Mouse (Mus musculus) heart, postnatal 4 days (tissue): ENCODE measurements around the gene Fam166b. TPM values are rescaled to one million over a fixed set of nuclear protein-coding genes. Genes with fewer than 3 reads are reported as not detected.

Source experiments
- DNase-seq: peaks from one replicate; pipeline ENCODE4 v3.0.0; 2021
- total RNA-seq, 2 experiments: library from RNA; stranded (reverse); gene quantifications; 2 replicates each; pipeline ENCODE4 v1.2.3; 2021

Fam166b gene
- total RNA-seq: not detected

- DNase-seq: peak; percentile 51
These were observed at the start of gene Fam166b for GRCm38 (mm10) chr4:43428946-43429345. Gene Fam166b (minus strand): TSS chr4:43429134.

GRCm38 (mm10) chr4:43478534-43478858, 49.6 kb upstream of the Fam166b start:
- no peak for DNase-seq

GRCm38 (mm10) chr4:43477857-43478533, 49.1 kb upstream of the Fam166b start:
- DNase-seq: peak; percentile 91

GRCm38 (mm10) chr4:43476604-43477003, 47.7 kb upstream of the Fam166b start:
- DNase-seq: no peak

GRCm38 (mm10) chr4:43473636-43474035, 44.7 kb upstream of the Fam166b start:
- DNase-seq: no peak

- no peak for DNase-seq
These were observed 41.4 kb upstream of the Fam166b start for GRCm38 (mm10) chr4:43470301-43470700.

- DNase-seq: no peak
These were observed 37.9 kb upstream of the Fam166b start for GRCm38 (mm10) chr4:43466872-43467271.

GRCm38 (mm10) chr4:43465935-43466334, 37.0 kb upstream of the Fam166b start:
- DNase-seq: no peak

- no peak for DNase-seq
These were observed 34.2 kb upstream of the Fam166b start for GRCm38 (mm10) chr4:43463102-43463501.

- no peak for DNase-seq
These were observed 28.2 kb upstream of the Fam166b start for GRCm38 (mm10) chr4:43457124-43457523.

- DNase-seq: no peak
These were observed 27.5 kb upstream of the Fam166b start for GRCm38 (mm10) chr4:43456470-43456869.

- no peak for DNase-seq
These were observed 25.3 kb upstream of the Fam166b start, which contains the start of gene Cd72 for GRCm38 (mm10) chr4:43454041-43454836. Gene Cd72 (minus strand): TSS chr4:43454628.

- no peak for DNase-seq
These were observed 24.5 kb upstream of the Fam166b start for GRCm38 (mm10) chr4:43453413-43453812.

- no peak for DNase-seq
These were observed 23.4 kb upstream of the Fam166b start for GRCm38 (mm10) chr4:43452315-43452714.

- no peak for DNase-seq
These were observed 19.6 kb upstream of the Fam166b start for GRCm38 (mm10) chr4:43448554-43448953.

- no peak for DNase-seq
These were observed 18.3 kb upstream of the Fam166b start for GRCm38 (mm10) chr4:43447251-43447650.

GRCm38 (mm10) chr4:43443511-43443910, 14.6 kb upstream of the Fam166b start:
- DNase-seq: peak; percentile 55

GRCm38 (mm10) chr4:43442456-43443361, 13.8 kb upstream of the Fam166b start:
- peak; percentile 78 for DNase-seq

GRCm38 (mm10) chr4:43442044-43442443, 13.1 kb upstream of the Fam166b start:
- peak; percentile 100 for DNase-seq

- no peak for DNase-seq
These were observed 12.7 kb upstream of the Fam166b start, which contains the start of gene Tesk1 for GRCm38 (mm10) chr4:43441639-43442038. Gene Tesk1 (plus strand): TSS chr4:43441939.

- DNase-seq: no peak
These were observed 3.9 kb upstream of the Fam166b start for GRCm38 (mm10) chr4:43432832-43433231.

GRCm38 (mm10) chr4:43431690-43432089, 2.8 kb upstream of the Fam166b start:
- DNase-seq: peak; percentile 91
